Mouse (Mus musculus): ENCODE data around the gene Gm20388. TPM values are rescaled to one million over a fixed set of nuclear protein-coding genes. Genes with fewer than 3 reads are reported as not detected.

Gene Gm20388
- polyA plus RNA-seq, 1 experiment from 2014 or later, result not detected

GRCm38 (mm10) chr8:120375170-120375569, 464.5 kb downstream of the Gm20388 start:
- H3K9me3 ChIP-seq (replicated peaks), result no peaks in the 10 kb centered on the region
- no peak overlapping the region for H3K9ac ChIP-seq
- 60% methylated on average over 5 of the region's 5 CpGs for WGBS
- ATAC-seq (replicated peaks; ENCODE audit: insufficient number of reproducible peaks, insufficient read depth, low FRiP score, low read depth), result no peak
- no peak overlapping the region for H3K4me2 ChIP-seq
- H3K27me3 ChIP-seq, result no peaks in the 10 kb centered on the region
- H3K36me3 ChIP-seq, result no peaks in the 10 kb centered on the region
- no peak overlapping the region for H3K27ac ChIP-seq
- no peak overlapping the region for H3K4me3 ChIP-seq
- peaks cover 91% of the 10 kb centered on the region for H3K4me1 ChIP-seq (replicated peaks)

- 80% methylated on average over 4 of the region's 4 CpGs for WGBS
- no peak for ATAC-seq (replicated peaks; ENCODE audit: insufficient number of reproducible peaks, insufficient read depth, low FRiP score, low read depth)
- Histone ChIP-seq H3K27ac (no peak overlapping the region), H3K4me3 (no peak overlapping the region), H3K4me1 (replicated peaks) (peaks cover 90% of the 10 kb centered on the region), H3K27me3 (no peaks in the 10 kb centered on the region), H3K4me2 (no peak overlapping the region), H3K9me3 (replicated peaks) (no peaks in the 10 kb centered on the region), H3K9ac (no peak overlapping the region), H3K36me3 (no peaks in the 10 kb centered on the region)
These were observed 465.6 kb downstream of the Gm20388 start for GRCm38 (mm10) chr8:120376215-120376614.

GRCm38 (mm10) chr8:120376847-120377802, 466.5 kb downstream of the Gm20388 start:
- Histone ChIP-seq H3K27ac (peak overlapping the region; percentile 31), H3K9me3 (replicated peaks) (no peaks in the 10 kb centered on the region), H3K9ac (no peak overlapping the region), H3K4me2 (no peak overlapping the region), H3K4me1 (replicated peaks) (peaks cover 90% of the 10 kb centered on the region), H3K36me3 (no peaks in the 10 kb centered on the region), H3K27me3 (no peaks in the 10 kb centered on the region), H3K4me3 (no peak overlapping the region)
- no peak for ATAC-seq (replicated peaks; ENCODE audit: insufficient number of reproducible peaks, insufficient read depth, low FRiP score, low read depth)
- 56% methylated on average over 22 of the region's 22 CpGs for WGBS

- no peaks in the 10 kb centered on the region for H3K9me3 ChIP-seq (replicated peaks)
These were observed 467.2 kb downstream of the Gm20388 start for GRCm38 (mm10) chr8:120377803-120378189.

GRCm38 (mm10) chr8:120378306-120378705, 467.7 kb downstream of the Gm20388 start:
- WGBS, result 32% methylated on average over 16 of the region's 16 CpGs
- H3K9ac ChIP-seq, result no peak overlapping the region
- H3K4me3 ChIP-seq, result no peak overlapping the region
- no peak overlapping the region for H3K4me2 ChIP-seq
- no peak overlapping the region for H3K27ac ChIP-seq
- H3K36me3 ChIP-seq, result no peaks in the 10 kb centered on the region
- H3K4me1 ChIP-seq (replicated peaks), result peaks cover 90% of the 10 kb centered on the region
- no peak for ATAC-seq (replicated peaks; ENCODE audit: insufficient number of reproducible peaks, insufficient read depth, low FRiP score, low read depth)
- H3K9me3 ChIP-seq (replicated peaks), result no peaks in the 10 kb centered on the region
- H3K27me3 ChIP-seq, result no peaks in the 10 kb centered on the region

More at GRCm38 (mm10) chr8:120377803-120378189, 467.2 kb downstream of the Gm20388 start:
- Histone ChIP-seq H3K4me1 (replicated peaks) (peaks cover 90% of the 10 kb centered on the region), H3K9ac (no peak overlapping the region), H3K27ac (no peak overlapping the region), H3K27me3 (no peaks in the 10 kb centered on the region), H3K4me2 (no peak overlapping the region), H3K36me3 (no peaks in the 10 kb centered on the region), H3K4me3 (no peak overlapping the region)
- WGBS, result 61% methylated on average over 7 of the region's 7 CpGs
- no peak for ATAC-seq (replicated peaks; ENCODE audit: insufficient number of reproducible peaks, insufficient read depth, low FRiP score, low read depth)

GRCm38 (mm10) chr8:120379015-120379414, 468.4 kb downstream of the Gm20388 start:
- ATAC-seq (replicated peaks; ENCODE audit: insufficient number of reproducible peaks, insufficient read depth, low FRiP score, low read depth), result no peak
- peaks cover 90% of the 10 kb centered on the region for H3K4me1 ChIP-seq (replicated peaks)
- no peak overlapping the region for H3K4me2 ChIP-seq
- WGBS, result 59% methylated on average over 3 of the region's 3 CpGs
- no peaks in the 10 kb centered on the region for H3K36me3 ChIP-seq
- no peak overlapping the region for H3K9ac ChIP-seq
- H3K4me3 ChIP-seq, result no peak overlapping the region
- H3K27me3 ChIP-seq, result no peaks in the 10 kb centered on the region
- no peak overlapping the region for H3K27ac ChIP-seq
- no peaks in the 10 kb centered on the region for H3K9me3 ChIP-seq (replicated peaks)

GRCm38 (mm10) chr8:120381865-120382264, 471.2 kb downstream of the Gm20388 start:
- no peaks in the 10 kb centered on the region for H3K36me3 ChIP-seq

GRCm38 (mm10) chr8:120382436-120383203, 472.0 kb downstream of the Gm20388 start:
- Histone ChIP-seq H3K4me1 (replicated peaks) (peaks cover 60% of the 10 kb centered on the region), H3K4me2 (peak overlapping the region; percentile 31), H3K36me3 (no peaks in the 10 kb centered on the region), H3K4me3 (no peak overlapping the region), H3K9me3 (replicated peaks) (no peaks in the 10 kb centered on the region), H3K27me3 (no peaks in the 10 kb centered on the region), H3K27ac (peak overlapping the region; percentile 98), H3K9ac (peak overlapping the region; percentile 40)
- WGBS, result 21% methylated on average over 19 of the region's 19 CpGs
- peak; percentile 94 for ATAC-seq (replicated peaks; ENCODE audit: insufficient number of reproducible peaks, insufficient read depth, low FRiP score, low read depth)

More at GRCm38 (mm10) chr8:120381865-120382264, 471.2 kb downstream of the Gm20388 start:
- H3K9ac ChIP-seq, result peak overlapping the region; percentile 31; the same call in 1 of the 2 replicates
- 25% methylated on average over 4 of the region's 4 CpGs for WGBS
- 0 out of 2 replicates have a peak, but pooled peaks have one; percentile 0 for ATAC-seq (replicated peaks; ENCODE audit: insufficient number of reproducible peaks, insufficient read depth, low FRiP score, low read depth)
- peak overlapping the region; percentile 31; the same call in 1 of the 2 replicates for H3K4me2 ChIP-seq
- H3K4me1 ChIP-seq (replicated peaks), result peaks cover 67% of the 10 kb centered on the region
- no peaks in the 10 kb centered on the region for H3K27me3 ChIP-seq
- no peak overlapping the region for H3K4me3 ChIP-seq
- H3K9me3 ChIP-seq (replicated peaks), result no peaks in the 10 kb centered on the region
- peak overlapping the region; percentile 98 for H3K27ac ChIP-seq

GRCm38 (mm10) chr8:120383204-120383560, 472.5 kb downstream of the Gm20388 start:
- Histone ChIP-seq H3K4me2 (peak overlapping the region; percentile 22; the same call in 1 of the 2 replicates), H3K27ac (peak overlapping the region; percentile 98), H3K4me3 (no peak overlapping the region), H3K9me3 (replicated peaks) (no peaks in the 10 kb centered on the region), H3K36me3 (no peaks in the 10 kb centered on the region), H3K27me3 (no peaks in the 10 kb centered on the region), H3K4me1 (replicated peaks) (peaks cover 54% of the 10 kb centered on the region), H3K9ac (peak overlapping the region; percentile 40)
- ATAC-seq (replicated peaks; ENCODE audit: insufficient number of reproducible peaks, insufficient read depth, low FRiP score, low read depth), result peak; percentile 5; the same call in 1 of the 2 replicates
- 49% methylated on average over 6 of the region's 6 CpGs for WGBS

GRCm38 (mm10) chr8:120383713-120384112, 473.1 kb downstream of the Gm20388 start:
- Histone ChIP-seq H3K4me2 (no peak overlapping the region), H3K9me3 (replicated peaks) (no peaks in the 10 kb centered on the region), H3K4me1 (replicated peaks) (peaks cover 49% of the 10 kb centered on the region), H3K27ac (peak overlapping the region; percentile 98), H3K4me3 (no peak overlapping the region), H3K27me3 (no peaks in the 10 kb centered on the region), H3K36me3 (no peaks in the 10 kb centered on the region), H3K9ac (peak overlapping the region; percentile 22; the same call in 1 of the 2 replicates)
- WGBS, result 36% methylated on average over 6 of the region's 6 CpGs
- no peak for ATAC-seq (replicated peaks; ENCODE audit: insufficient number of reproducible peaks, insufficient read depth, low FRiP score, low read depth)

- no peaks in the 10 kb centered on the region for H3K36me3 ChIP-seq
- no peak overlapping the region for H3K9ac ChIP-seq
- H3K27me3 ChIP-seq, result no peaks in the 10 kb centered on the region
- H3K4me2 ChIP-seq, result no peak overlapping the region
- no peak overlapping the region for H3K27ac ChIP-seq
- H3K9me3 ChIP-seq (replicated peaks), result no peaks in the 10 kb centered on the region
- H3K4me3 ChIP-seq, result no peak overlapping the region
- H3K4me1 ChIP-seq (replicated peaks), result peaks cover 41% of the 10 kb centered on the region
- no peak for ATAC-seq (replicated peaks; ENCODE audit: insufficient number of reproducible peaks, insufficient read depth, low FRiP score, low read depth)
These were observed 474.1 kb downstream of the Gm20388 start for GRCm38 (mm10) chr8:120384745-120385144.
